Mouse (Mus musculus) erythroblast, embryonic 14.5 days (primary cell): ENCODE measurements around the gene Rxrb.
"Not testable (repeated sequence)": the region's sequence is repeated elsewhere in the genome, so short reads cannot be mapped to it uniquely, and the experiment has no call there.

Source experiments
- GATA1 ChIP-seq: IDR thresholded peaks from 2 replicates; pipeline ENCODE4 v1.6.1; 2012; ENCODE audit warnings: low read length, inconsistent platforms, mixed read lengths
- TAL1 ChIP-seq: IDR thresholded peaks from 3 replicates; pipeline ENCODE4 v1.6.1; 2012; ENCODE audit warnings: low read length, inconsistent platforms, mixed read lengths

GRCm38 (mm10) chr17:33982136-33982535 is 49.5 kb upstream of the Rxrb start:
- not testable (repeated sequence) for TF ChIP-seq GATA1, TAL1
